In genomic region chr6:38649545-38649944, GRCm38 (mm10) we compare ENCODE assay signal across 11 mouse cellular contexts. TPM values are rescaled to one million over a fixed set of nuclear protein-coding genes. Genes with fewer than 3 reads are reported as not detected.
DNase-seq lines count a peak whose midpoint lies in the region; ATAC-seq and TF ChIP-seq lines count a peak whose summit lies in the region.
"Had no signal": no experiment of that assay in that cellular context is flagged by ENCODE, and none has a peak within 500 bp of the region (broad histone marks: within the 10 kb centered on the region; RNA-seq: fewer than 3 reads in every experiment).

No protein-coding gene starts in this region.

- CTCF ChIA-PET in Patski (lab: Charles Lee): interaction anchor here (1.2 to 5.3 kb wide), 9 partner anchors 11 to 263 kb away, joined by 3 to 48 read pairs (median 6); partner anchors contain the start of gene Klrg2

- H3K9me3 ChIP-seq in midbrain, embryonic 16.5 days (replicated peaks; ENCODE audit: control insufficient read depth, low read length, poor library complexity, severe bottlenecking): no peaks in the 10 kb centered on the region
- H3K9me3 ChIP-seq: hindbrain, embryonic 13.5 days had no signal

- no peaks in the 10 kb centered on the region for H3K4me1 ChIP-seq in kidney, adult 2 months (ENCODE audit: control insufficient read depth, insufficient read depth, low read length)
- H3K4me1 ChIP-seq in midbrain, embryonic 16.5 days (ENCODE audit: control insufficient read depth, insufficient read depth, low read length): no peaks in the 10 kb centered on the region
- H3K4me1 ChIP-seq: hindbrain, embryonic 13.5 days had no signal

- no peak overlapping the region for H3K27ac ChIP-seq in kidney, adult 2 months (ENCODE audit: insufficient read depth, low read depth, low read length)
- H3K27ac ChIP-seq in midbrain, embryonic 16.5 days (ENCODE audit: low read length): no peak overlapping the region
- H3K27ac ChIP-seq: hindbrain, embryonic 13.5 days had no signal

- 74% methylated on average over 3 of the region's 3 CpGs for WGBS in kidney, adult 2 months
- 66% methylated on average over 3 of the region's 3 CpGs for WGBS in midbrain, embryonic 16.5 days

- H3K9ac ChIP-seq in midbrain, embryonic 16.5 days (ENCODE audit: low read depth, low read length): no peak overlapping the region
- H3K9ac ChIP-seq: hindbrain, embryonic 13.5 days had no signal

- peak; percentile 31; the same call in 1 of the 2 replicates for TF ChIP-seq CTCF in kidney, adult 2 months (conservative IDR thresholded peaks at IDR 0.05; ENCODE audit: insufficient read depth, insufficient read length, low read depth, low read length)
- TF ChIP-seq CTCF in Patski (IDR thresholded peaks at IDR 0.05): peak; percentile 48

- H3K4me2 ChIP-seq in midbrain, embryonic 16.5 days (ENCODE audit: low read length): no peak overlapping the region
- H3K4me2 ChIP-seq: hindbrain, embryonic 13.5 days had no signal

- POLR2A ChIA-PET in Patski (lab: Charles Lee): no interaction called here

- no peak for DNase-seq in kidney, adult 2 months
- no peak for DNase-seq in kidney, adult 8-10 months
- peak; percentile 50 to 53 for DNase-seq in B cell, adult 2 months
- no peak for DNase-seq in Patski (ENCODE audit: low read depth, low spot score)
- DNase-seq in lung, postnatal 36 days: peak; percentile 41
- DNase-seq in left cerebral cortex, adult 18-20 months (ENCODE audit: low spot score in 2 of 2): no peak
- DNase-seq in heart, postnatal 25 days (ENCODE audit: low spot score): no peak

- H3K4me3 ChIP-seq in kidney, adult 2 months (ENCODE audit: insufficient read depth, low read depth, low read length): no peak overlapping the region
- H3K4me3 ChIP-seq in midbrain, embryonic 16.5 days (ENCODE audit: low read depth, low read length): no peak overlapping the region
- H3K4me3 ChIP-seq: hindbrain, embryonic 13.5 days had no signal

- no peak for TF ChIP-seq POLR2A in kidney, adult 2 months (IDR thresholded peaks at IDR 0.05; ENCODE audit: low read depth, low read length)

- in situ Hi-C loops in Patski (cut with MboI; ENCODE audit: low pct_unique_long_range_greater_than_20kb): loop anchor here (5.0 kb wide), 1 partner anchor 38 kb away; no protein-coding TSS in a partner anchor

- intact Hi-C loops in heart, postnatal 25 days (cut with DNase I): no loop called here

- no peaks in the 10 kb centered on the region for H3K36me3 ChIP-seq in kidney, adult 2 months (ENCODE audit: control insufficient read depth, insufficient read depth, low read length)
- H3K36me3 ChIP-seq in midbrain, embryonic 16.5 days (ENCODE audit: control insufficient read depth, insufficient read depth, low read length): no peaks in the 10 kb centered on the region
- H3K36me3 ChIP-seq: hindbrain, embryonic 13.5 days had no signal

- ATAC-seq in Patski: no peak
- ATAC-seq in midbrain, embryonic 16.5 days: no peak
- ATAC-seq: activated CD4-positive, CD25-positive, alpha-beta regulatory T cell, adult 4 months had no signal

- no peaks in the 10 kb centered on the region for H3K27me3 ChIP-seq in kidney, adult 2 months (replicated peaks; ENCODE audit: control insufficient read depth, insufficient read depth, low read length)
- no peaks in the 10 kb centered on the region for H3K27me3 ChIP-seq in Patski
- no peaks in the 10 kb centered on the region for H3K27me3 ChIP-seq in midbrain, embryonic 16.5 days (ENCODE audit: control insufficient read depth, insufficient read depth, low read depth, low read length)
- H3K27me3 ChIP-seq: hindbrain, embryonic 13.5 days had no signal

RNA-seq across cellular contexts. Expression of gene Klrg2, which starts 12.5 kb away (rescaled TPM):
- 2.3 and 3.7 TPM in 2 replicates for polyA plus RNA-seq in kidney, adult 2 months (2012; rRNA removed)
- polyA plus RNA-seq in Patski (2021): 24.7 TPM
- 1 to 10 TPM in 1 of 2 experiments, under 1 TPM in 1; 0.30 to 1.0 TPM for total RNA-seq in left cerebral cortex, adult 18-20 months (2021)
- under 1 TPM; 0.36 to 0.81 TPM for total RNA-seq in heart, postnatal 25 days (2021)
- polyA plus RNA-seq in midbrain, embryonic 16.5 days (2015; fragmentation: Nextera tagmentation; extraction: Ambion mirVana): not detected in 2 replicates
- total RNA-seq: megakaryocyte-erythroid progenitor cell, adult 5-6 weeks had no signal
- polyA plus RNA-seq: activated CD4-positive, CD25-positive, alpha-beta regulatory T cell, adult 4 months had no signal

RNA-seq across cellular contexts. Expression of gene Clec2l, which starts 13.3 kb away (rescaled TPM):
- 0.61 and 0.66 TPM in 2 replicates for polyA plus RNA-seq in kidney, adult 2 months (2012; rRNA removed)
- 7.6 TPM for polyA plus RNA-seq in Patski (2021)
- total RNA-seq in left cerebral cortex, adult 18-20 months (2021): 10 to 100 TPM; 59.8 to 63.5 TPM
- 1 to 10 TPM; 1.6 to 1.7 TPM for total RNA-seq in heart, postnatal 25 days (2021)
- polyA plus RNA-seq in midbrain, embryonic 16.5 days (2015; fragmentation: Nextera tagmentation; extraction: Ambion mirVana): 15.6 and 22.9 TPM in 2 replicates
- total RNA-seq: megakaryocyte-erythroid progenitor cell, adult 5-6 weeks had no signal
- polyA plus RNA-seq: activated CD4-positive, CD25-positive, alpha-beta regulatory T cell, adult 4 months had no signal

Comparison
In these comparisons a context has a peak if more than half of its experiments do, and no peak if none do; other contexts are left out.
1. DNase-seq: peak in B cell, adult 2 months (2 of 2) and lung, postnatal 36 days (single experiment); none in kidney, adult 2 months (single experiment), kidney, adult 8-10 months (0 of 2), Patski (single experiment), left cerebral cortex, adult 18-20 months (0 of 2) and heart, postnatal 25 days (single experiment).